Mouse (Mus musculus): ENCODE results near the gene Ccdc93. TPM values are rescaled to one million over a fixed set of nuclear protein-coding genes. Genes with fewer than 3 reads are reported as not detected.

The Ccdc93 gene
- total and polyA plus RNA-seq, 3 experiments, result 21.3 to 21.5 TPM; not detected in 1

DNA sequence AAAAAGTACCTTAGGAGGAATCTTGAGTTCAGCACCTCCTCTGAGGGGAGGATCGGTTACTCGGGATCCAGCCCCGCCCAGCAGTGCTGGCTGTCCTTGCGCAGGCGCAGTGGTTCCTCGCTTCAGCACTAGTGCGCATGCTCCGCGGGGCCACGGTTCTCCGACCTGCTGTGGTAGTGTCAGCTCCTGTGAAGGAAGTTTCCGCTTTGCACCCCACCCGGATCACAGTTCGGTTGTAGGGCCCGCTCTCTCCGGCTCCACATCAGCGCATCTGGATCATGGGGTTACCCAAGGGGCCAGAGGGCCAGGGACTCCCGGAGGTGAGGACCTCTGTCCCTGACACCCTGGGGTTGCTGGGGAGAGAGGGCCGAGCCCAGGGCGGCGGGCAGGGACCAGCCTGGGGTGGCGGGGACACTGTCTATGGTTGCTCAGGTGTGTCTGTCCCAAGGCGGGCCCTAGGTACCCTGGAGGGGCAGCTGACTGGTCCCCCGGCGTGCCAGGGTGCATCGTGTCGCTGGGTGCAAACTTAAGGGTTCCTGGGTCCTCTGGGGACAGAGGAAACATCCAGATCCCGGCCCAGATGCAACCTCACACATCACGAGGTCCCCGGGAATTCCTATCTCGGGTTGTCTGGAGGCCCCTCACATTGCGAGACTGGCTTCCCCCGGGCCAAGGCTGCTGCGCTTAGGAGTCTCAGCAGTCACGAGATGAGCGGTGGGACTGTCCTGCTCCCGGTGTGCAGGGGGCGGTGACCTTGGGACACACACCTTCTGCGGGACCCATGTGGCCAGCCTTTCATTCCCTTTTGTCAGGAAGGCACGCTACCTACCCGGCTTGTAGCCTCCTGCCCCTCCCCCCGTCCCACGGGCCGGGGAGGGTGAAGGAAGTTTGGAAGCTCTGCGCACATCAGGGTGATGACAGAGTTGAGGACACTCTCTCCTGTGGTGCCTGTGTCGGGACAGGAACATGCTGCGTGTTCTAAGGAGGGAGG lies at the start of gene Ccdc93 (continued):
- TF ChIP-seq TCF12 (IDR thresholded peaks at IDR 0.05; ENCODE audit: low read depth, low read length), result no peak
- TF ChIP-seq BHLHE40 (IDR thresholded peaks at IDR 0.05; ENCODE audit: borderline replicate concordance, low read depth, low read length), result no peak
- no peak for TF ChIP-seq ETS1 (IDR thresholded peaks at IDR 0.05; ENCODE audit: low read depth, low read length)
- no peak for TF ChIP-seq CHD2 (IDR thresholded peaks at IDR 0.05; ENCODE audit: low read length)
- no peak for TF ChIP-seq MAX (IDR thresholded peaks at IDR 0.05; ENCODE audit: low read length)

DNA sequence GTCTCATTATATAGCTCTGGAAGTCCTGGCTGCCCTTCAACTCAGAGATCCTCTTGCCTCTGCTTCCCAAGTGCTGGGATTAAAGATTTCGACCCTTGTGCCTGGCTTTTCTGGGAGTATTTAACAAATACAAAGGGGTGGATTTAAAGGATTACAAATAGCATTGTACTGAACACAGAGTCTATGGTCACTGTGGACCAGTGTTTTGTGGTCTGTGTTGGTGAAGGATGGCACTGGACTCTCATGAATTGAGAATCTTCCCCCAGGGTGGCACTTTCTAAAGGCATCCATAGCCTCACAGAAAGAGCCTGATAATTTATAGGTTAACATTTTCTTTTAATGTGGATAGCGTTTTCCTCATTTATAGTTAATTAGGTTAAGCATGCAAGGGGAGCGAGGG lies 49.3 kb upstream of the Ccdc93 start:
- Histone ChIP-seq H3K9ac (ENCODE audit: control insufficient read depth, low read depth, low read length, poor library complexity, severe bottlenecking) (no peak overlapping the region), H3K9me3 (replicated peaks; ENCODE audit: insufficient read depth, low read length) (no peaks in the 10 kb centered on the region), H3K79me2 (ENCODE audit: control insufficient read depth, insufficient read depth, low read length, poor library complexity) (no peaks in the 10 kb centered on the region), H3K4me3 (ENCODE audit: control insufficient read depth in 1 of 2, insufficient read depth in 1 of 2, low read depth in 2 of 2, low read length in 2 of 2) (no peak overlapping the region), H3K27me3 (ENCODE audit: control insufficient read depth in 1 of 2, insufficient read depth in 2 of 2, low read length in 2 of 2) (no peaks in the 10 kb centered on the region), H3K27ac (ENCODE audit: control insufficient read depth, low read depth, low read length) (no peak overlapping the region), H3K4me1 (ENCODE audit: control insufficient read depth in 1 of 2, insufficient read depth in 2 of 2, low read length in 2 of 2) (no peaks in the 10 kb centered on the region), H3K36me3 (ENCODE audit: control insufficient read depth in 1 of 2, insufficient read depth in 2 of 2, low read length in 2 of 2) (no peaks in the 10 kb centered on the region)
- DNase-seq (ENCODE audit: low read depth, low spot score), result no peak
- TF ChIP-seq NRF1 (IDR thresholded peaks at IDR 0.05; ENCODE audit: insufficient read depth, low read depth, low read length, poor library complexity, severe bottlenecking) (no peak), JUND (IDR thresholded peaks at IDR 0.05; ENCODE audit: low read depth, low read length) (no peak), POLR2AphosphoS5 (IDR thresholded peaks at IDR 0.05; ENCODE audit: borderline replicate concordance, low read depth, low read length) (no peak), ZMIZ1 (IDR thresholded peaks at IDR 0.05; ENCODE audit: low read depth, low read length) (no peak), RAD21 (IDR thresholded peaks at IDR 0.05; ENCODE audit: low read depth, low read length) (no peak), CHD2 (IDR thresholded peaks at IDR 0.05; ENCODE audit: low read length) (no peak), CHD1 (IDR thresholded peaks at IDR 0.05; ENCODE audit: low read depth, low read length) (no peak), MAZ (IDR thresholded peaks at IDR 0.05; ENCODE audit: low read depth, low read length) (no peak), MYB (IDR thresholded peaks at IDR 0.05; ENCODE audit: low read depth, low read length) (no peak), SMC3 (IDR thresholded peaks at IDR 0.05; ENCODE audit: low read depth, low read length) (no peak), UBTF (IDR thresholded peaks at IDR 0.05; ENCODE audit: borderline replicate concordance, insufficient read depth, low read depth, low read length) (no peak), KAT2A (conservative IDR thresholded peaks at IDR 0.05; ENCODE audit: low read depth, low read length) (no peak), TBP (IDR thresholded peaks at IDR 0.05; ENCODE audit: low read depth, low read length) (no peak), POLR2AphosphoS2 (IDR thresholded peaks at IDR 0.05; ENCODE audit: low read length) (no peak), MEF2A (IDR thresholded peaks at IDR 0.05; ENCODE audit: extremely low read depth, insufficient replicate concordance, low read depth, low read length, poor library complexity, severe bottlenecking) (no peak), POLR2A (IDR thresholded peaks at IDR 0.05; ENCODE audit: control insufficient read depth in 1 of 2, insufficient read depth in 1 of 2, low read depth in 1 of 2, low read length in 2 of 2, poor library complexity in 1 of 2) (no peak)
